Mouse (Mus musculus) layer of hippocampus, adult 2 months (tissue): ENCODE measurements around the gene 4930519G04Rik. TPM values are rescaled to one million over a fixed set of nuclear protein-coding genes. Genes with fewer than 3 reads are reported as not detected.
"Not testable (repeated sequence)": the region's sequence is repeated elsewhere in the genome, so short reads cannot be mapped to it uniquely, and the experiment has no call there.

Experiments
- DNase-seq, 2 experiments: peaks; one replicate each; pipeline ENCODE4 v3.0.0; 2022; ENCODE audit warnings: low spot score in 2 of 2
- H3K27ac ChIP-seq: fragments of 200-600 bp; 2 replicates; pipeline ENCODE4 v1.8.1; 2022
- H3K4me3 ChIP-seq: fragments of 200-600 bp; 2 replicates; pipeline ENCODE4 v1.8.1; 2022; ENCODE audit warnings: mild to moderate bottlenecking
- CTCF ChIP-seq: fragments of 200-600 bp; conservative IDR thresholded peaks from 2 replicates; pipeline ENCODE4 v1.8.1; 2022; ENCODE audit warnings: antibody characterized with exemption, mild to moderate bottlenecking, moderate library complexity
- total RNA-seq, 2 experiments: library from RNA; stranded (reverse); gene quantifications; 2 replicates each; pipeline ENCODE4 v1.2.3; 2021

4930519G04Rik gene
- total RNA-seq, 2 experiments from 2014 or later: not detected

DNA sequence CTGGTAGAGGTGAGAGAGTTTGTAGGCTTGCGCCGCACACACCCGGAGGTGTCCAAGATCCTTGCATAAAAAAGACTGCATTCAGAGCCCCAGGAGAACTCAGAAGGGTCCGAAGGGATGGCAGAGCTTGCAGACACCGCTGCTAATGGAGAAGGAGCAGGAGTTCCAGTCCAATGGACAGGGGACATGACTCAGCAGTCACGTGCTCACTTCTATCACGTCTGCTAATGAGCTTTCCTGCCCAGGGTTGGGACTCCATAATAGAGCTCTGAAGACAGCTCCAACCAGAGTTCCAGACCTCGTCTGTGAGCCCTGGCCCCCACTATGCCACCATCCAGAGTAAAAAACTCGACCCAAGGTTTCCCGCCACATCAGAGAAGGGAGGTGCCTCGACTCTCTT is 35.3 kb upstream of the 4930519G04Rik start:
- Histone ChIP-seq H3K4me3 (no peak overlapping the region), H3K27ac (no peak overlapping the region)
- DNase-seq: no peak
- TF ChIP-seq CTCF: no peak

DNA sequence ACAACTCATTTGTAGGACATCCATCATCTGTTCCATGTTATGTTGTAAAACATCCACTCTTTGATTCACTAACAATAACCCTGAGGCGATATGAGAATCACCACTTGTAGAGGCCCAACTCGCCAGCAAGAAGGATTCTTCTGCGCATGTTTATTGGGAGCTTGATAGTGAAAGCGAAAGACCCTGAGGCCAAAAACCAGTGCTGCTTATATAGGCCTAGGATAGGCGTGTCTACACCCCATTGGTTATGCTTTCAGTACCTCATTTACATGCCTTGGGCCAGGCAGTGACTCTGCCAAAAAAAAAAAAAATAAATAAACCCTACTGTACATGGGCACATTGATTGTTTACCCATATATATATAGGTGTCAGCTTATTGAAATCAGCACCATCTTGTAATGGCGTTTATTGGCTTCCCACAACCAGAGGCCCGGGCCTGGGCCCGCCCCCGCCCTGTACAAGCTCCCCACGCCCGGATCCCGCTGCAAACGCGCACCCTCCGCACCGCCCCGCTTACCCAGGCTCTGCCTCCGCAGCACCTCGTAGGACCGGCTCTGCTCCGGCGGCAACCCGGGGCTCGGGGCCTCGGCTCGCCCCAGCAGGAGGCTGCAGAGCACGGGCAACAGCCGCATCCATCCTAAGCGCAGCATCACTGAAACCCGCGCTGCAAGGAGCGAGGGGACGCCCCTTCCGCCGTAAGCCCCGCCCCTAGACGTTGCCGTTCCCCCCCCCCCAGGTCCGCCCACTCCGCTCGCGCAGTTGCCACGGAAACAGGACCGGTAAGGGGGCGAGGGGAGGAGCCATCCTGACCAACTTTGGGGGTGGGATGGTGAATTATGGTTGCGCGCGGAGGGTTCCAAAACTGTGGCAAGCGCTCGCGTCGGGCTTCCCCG is 30.4 kb upstream of the 4930519G04Rik start, which contains the start of gene 1500011B03Rik:
Gene 1500011B03Rik, minus strand, starts transcription at position 673 of the 893 bp plus-strand sequence.
- no peak for TF ChIP-seq CTCF
- peak within 1 kb of the TSS; percentile 79 for H3K27ac ChIP-seq
- peak; percentile 81 to 85 for DNase-seq
- peak within 1 kb of the TSS; percentile 66 for H3K4me3 ChIP-seq

DNA sequence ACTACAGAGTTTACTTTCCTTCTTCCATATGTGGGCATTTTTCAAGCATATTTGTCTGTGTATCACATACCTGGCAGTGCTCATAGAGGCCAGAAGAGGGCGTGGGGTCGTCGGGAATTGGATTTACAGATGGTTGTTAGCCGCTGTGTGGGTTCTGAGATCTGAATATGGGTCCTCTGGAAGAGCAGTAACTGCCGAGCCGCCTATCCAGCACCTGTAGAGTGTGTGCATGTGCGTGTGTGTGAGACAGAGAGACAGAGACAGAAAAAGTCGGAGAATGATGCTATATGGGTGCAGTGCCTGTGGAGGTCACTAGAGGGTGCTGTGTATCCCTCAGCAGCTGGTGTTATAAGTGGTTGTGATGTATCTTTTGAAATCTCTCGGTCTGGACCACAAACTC is 29.3 kb upstream of the 4930519G04Rik start:
- peak in 1 of 2 experiments; percentile 51 for DNase-seq
- peak; percentile 89 for TF ChIP-seq CTCF
- Histone ChIP-seq H3K27ac (no peak overlapping the region), H3K4me3 (no peak overlapping the region)

DNA sequence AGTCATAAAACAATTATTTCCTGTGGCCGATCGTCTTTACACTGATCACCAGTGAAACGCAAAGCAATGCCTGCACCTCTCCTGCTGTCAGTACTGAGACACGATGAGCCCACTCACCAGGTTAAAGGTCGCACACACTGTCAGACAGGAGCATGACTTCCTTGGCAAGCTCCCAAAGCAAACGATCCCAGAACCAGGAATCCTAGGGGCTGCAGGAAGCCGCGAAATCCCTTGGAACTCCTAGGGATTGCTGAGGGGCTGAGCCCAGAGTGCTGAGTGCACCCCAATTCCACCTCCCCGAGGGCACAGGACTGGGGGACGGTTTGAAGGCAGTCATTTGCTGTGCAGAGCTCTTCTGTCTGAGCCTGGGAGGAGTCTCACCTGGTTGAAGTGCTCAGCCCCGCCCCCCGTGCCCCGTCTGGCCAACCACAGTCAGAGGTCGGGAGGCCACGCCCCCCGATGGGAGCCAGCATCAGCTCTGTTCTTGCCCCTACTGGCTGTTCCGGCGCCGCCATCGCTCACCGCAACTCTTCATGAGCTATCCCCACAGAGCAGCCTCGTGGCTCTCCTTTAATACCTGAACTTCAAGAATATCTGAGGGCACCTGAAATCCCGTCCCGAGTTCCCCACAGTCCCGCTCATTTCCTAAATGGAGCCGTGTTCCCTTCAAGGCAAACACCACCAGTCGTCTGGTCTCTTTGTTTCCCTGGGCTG is 27.3 kb upstream of the 4930519G04Rik start:
- Histone ChIP-seq H3K27ac (no peak overlapping the region), H3K4me3 (peak overlapping the region; percentile 39; the same call in 1 of the 2 replicates)
- peak; percentile 27; the same call in 1 of the 2 replicates for TF ChIP-seq CTCF
- no peak for DNase-seq

DNA sequence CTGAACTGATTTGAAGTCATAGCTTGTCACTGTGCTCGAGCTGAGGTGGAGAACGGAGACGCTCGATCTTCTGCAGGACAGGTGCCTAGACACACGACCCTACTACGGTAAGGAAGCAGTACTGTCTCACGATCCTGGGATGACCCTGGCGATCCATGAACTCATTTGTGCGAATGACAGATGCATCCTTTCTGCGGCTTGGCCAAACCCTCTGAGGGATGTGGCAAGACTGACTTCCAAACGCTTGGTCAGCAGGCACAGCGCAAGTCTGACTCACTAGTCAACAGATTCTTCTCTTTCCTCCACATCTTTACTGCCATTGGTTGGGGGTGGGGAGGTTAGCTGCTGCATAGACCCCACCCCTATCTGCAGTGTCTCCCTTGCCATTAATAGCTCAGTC is 26.0 kb upstream of the 4930519G04Rik start:
- no peak for DNase-seq
- H3K4me3 ChIP-seq: no peak overlapping the region
- H3K27ac ChIP-seq: no peak overlapping the region
- no peak for TF ChIP-seq CTCF

DNA sequence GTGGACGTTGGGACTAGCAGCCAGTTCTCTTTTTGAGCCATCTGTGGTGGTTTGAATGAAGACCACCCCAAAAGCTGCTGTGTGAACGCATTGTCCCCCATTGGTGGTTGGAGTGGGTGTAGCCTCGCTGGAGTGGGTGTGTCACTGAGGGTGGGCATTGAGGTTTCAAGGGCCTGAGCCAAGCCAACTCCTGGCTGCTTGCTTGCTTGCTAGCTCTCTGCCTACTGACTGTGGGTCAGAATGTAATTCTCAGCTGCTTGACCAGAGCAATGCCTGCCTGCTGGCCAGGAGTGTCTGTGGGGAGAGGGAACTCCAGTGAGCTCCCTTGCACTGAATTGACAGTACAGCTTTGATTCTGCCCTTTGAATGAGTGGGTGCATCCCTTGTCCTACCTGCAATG is 23.7 kb upstream of the 4930519G04Rik start:
- Histone ChIP-seq H3K27ac (no peak overlapping the region), H3K4me3 (no peak overlapping the region)
- no peak for DNase-seq
- TF ChIP-seq CTCF: no peak

DNA sequence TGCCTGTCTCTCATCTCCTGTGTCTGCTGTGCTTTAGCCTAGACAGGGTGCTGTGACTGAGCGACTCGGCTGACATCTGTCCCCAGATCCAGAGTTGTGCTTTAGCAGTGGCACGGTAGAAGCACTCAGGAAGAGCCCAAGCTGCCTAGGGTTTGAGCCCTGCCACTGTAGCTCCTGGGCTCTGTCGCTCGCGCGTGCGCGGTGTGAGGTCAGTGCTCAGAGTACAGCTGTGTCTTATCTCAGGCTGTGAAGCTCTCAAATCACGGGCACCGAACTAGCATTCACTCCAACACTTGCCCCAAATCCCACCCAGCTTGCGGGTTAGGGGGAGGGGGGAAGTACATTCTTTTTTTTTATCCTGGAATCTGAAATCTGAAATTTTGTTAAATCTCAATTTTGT is 16.6 kb upstream of the 4930519G04Rik start:
- no peak overlapping the region for H3K27ac ChIP-seq
- no peak overlapping the region for H3K4me3 ChIP-seq
- no peak for DNase-seq
- no peak for TF ChIP-seq CTCF

DNA sequence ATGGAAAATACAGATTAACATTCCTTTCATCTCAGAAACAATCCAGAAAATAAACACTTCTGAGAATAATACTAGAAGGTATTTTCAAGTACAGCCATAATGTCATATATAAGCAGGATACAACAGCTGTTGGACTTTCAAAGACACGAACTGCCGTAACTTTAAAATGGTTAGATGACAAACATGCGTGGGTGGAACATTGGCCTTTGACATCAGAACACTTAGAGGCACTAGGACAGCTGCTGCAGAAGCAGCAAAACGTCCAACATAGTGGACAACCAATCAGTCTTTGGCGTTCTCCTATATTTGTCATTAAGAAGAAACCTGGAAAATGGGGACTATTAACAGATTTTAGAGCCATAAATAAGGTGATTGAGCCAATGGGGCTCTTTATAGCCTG is 13.0 kb upstream of the 4930519G04Rik start:
- DNase-seq, H3K4me3 ChIP-seq, H3K27ac ChIP-seq: not testable (repeated sequence)

DNA sequence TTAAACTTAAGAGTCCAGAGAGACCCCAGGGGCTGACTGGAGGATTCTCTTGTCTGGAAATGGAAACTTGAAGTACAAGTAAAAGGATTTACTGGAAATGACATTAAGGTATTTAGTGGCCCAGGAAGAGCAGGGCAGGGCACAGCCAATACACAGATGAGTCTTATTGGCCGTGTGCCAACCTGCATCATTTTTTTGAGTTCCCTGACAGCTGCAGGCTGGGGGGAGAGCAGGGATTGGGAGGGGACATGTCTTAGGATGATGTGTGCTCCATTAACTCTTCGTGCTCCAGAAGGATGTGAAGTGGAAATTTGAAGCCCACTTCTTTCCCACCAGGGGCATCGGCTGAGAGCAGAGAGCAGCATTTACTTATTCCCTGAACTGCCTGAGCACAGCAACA is 11.3 kb upstream of the 4930519G04Rik start:
- not testable (repeated sequence) for H3K4me3 ChIP-seq, DNase-seq, H3K27ac ChIP-seq

DNA sequence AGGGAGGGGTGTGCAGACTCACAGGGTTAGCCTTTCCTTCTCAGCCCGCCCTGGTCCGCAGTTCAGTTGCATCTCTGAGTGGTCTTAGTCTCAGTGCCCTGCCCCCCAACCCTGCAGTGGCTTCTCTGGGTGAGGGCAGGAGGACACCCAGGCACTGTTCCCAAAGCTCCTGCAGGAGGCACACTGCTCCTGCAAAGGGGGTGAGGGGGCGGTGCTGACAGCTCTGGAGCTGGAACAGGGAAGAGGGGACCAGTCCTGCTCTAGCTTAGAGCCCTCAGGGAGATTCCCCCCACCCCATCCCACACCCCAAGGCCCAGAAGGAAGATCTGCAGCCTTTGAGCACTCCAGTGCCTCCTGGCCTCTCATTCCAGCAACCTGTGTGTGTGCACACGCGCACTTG is 10.8 kb upstream of the 4930519G04Rik start:
- Histone ChIP-seq H3K4me3 (no peak overlapping the region), H3K27ac (no peak overlapping the region)
- TF ChIP-seq CTCF: no peak
- DNase-seq: no peak

DNA sequence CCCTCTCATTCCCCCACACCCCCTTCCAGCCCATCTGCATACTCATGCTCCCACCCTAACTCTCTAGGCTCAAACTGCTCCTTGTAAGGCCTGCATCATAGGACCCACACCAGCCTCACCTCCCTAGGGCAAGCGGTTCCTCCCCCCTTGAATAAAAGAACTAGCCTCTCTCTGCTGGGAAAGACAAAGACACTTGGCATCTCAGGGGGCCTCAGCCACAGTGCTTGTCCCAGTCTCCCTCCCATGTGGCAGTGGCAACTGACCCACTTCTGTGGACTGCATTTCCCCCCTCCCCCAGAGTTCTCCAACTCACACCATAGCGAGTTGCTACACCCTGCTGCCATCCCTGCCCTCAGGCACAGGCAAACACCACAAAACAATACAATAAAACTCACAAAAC is 9.1 kb upstream of the 4930519G04Rik start:
- not testable (repeated sequence) for DNase-seq, H3K27ac ChIP-seq, H3K4me3 ChIP-seq

DNA sequence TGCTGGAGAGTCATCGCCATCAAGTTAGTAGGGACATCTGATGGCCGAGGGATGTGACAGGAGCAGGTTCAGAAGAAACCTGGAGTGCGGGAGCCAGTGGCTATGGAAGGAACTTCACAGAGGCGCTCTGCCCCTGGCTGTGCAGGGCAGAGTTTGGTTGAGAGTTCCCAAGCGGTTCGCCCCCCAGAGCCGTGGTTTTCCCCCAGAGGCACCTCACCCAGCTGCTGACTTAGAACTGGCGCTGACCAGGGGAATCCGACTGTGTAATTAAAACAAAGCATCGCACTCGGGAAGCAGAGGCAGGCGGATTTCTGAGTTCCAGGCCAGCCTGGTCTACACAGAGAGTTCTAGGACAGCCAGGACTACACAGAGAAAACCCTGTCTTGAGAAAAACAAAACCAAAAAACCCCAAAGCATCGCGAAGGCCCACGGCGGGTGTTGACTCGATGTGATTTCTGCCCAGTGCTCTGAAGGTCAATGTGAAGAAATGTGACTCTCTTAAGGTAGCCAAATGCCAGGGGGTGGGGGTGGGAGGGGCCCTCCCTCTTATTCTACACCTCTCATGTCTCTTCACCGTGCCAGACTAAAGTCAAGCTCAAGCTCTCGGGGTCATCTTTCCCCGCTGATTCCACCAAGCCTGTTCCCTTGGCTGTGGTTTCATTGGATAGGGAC is 1.8 kb upstream of the 4930519G04Rik start:
- no peak overlapping the region for H3K4me3 ChIP-seq
- H3K27ac ChIP-seq: no peak overlapping the region
- no peak for DNase-seq
- no peak for TF ChIP-seq CTCF

DNA sequence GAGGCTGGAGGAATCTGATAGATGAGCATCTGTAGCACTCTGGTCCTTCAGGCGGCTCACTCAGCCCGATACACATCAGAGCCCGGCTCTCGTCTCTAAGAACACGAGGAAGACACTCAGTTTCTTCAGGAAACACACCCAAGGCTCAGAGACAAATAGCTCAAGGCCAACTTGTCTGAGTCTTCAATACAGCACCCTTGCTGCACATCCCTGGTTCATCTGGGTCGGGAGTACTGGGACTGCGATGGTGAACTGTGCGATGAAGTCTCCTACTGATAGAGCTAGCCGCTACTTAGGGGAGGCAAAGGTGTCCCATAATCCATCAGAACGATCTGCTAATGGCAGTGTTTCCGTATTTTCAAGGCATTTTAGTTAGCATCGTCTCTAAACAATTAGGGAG is 5.1 kb downstream of the 4930519G04Rik start, which contains the start of gene Gm9936:
Gene Gm9936, minus strand, starts transcription at position 101 of the 400 bp plus-strand sequence.
- TF ChIP-seq CTCF: no peak
- Histone ChIP-seq H3K27ac (no peak within 1 kb of the TSS), H3K4me3 (peak within 1 kb of the TSS; percentile 47)
- DNase-seq: no peak
